Mouse (Mus musculus) lung, embryonic 14.5 days (tissue): Measurements from ENCODE around the gene Clmp. TPM values are rescaled to one million over a fixed set of nuclear protein-coding genes. Genes with fewer than 3 reads are reported as not detected.

Experiments
- ATAC-seq: fragments of 200-750 bp; cut with Nextera tagmentation; 2 replicates; pipeline ENCODE4 v1.8.0; 2017; ENCODE audit warnings: mild to moderate bottlenecking, moderate TSS enrichment, moderate library complexity; ENCODE audit not compliant: insufficient read depth
- DNase-seq: peaks from one replicate; pipeline ENCODE4 v3.0.0-alpha.2; 2015
- H3K27ac ChIP-seq: fragments of 300-500 bp; sonication (generic); 2 replicates; pipeline ENCODE4 v1.5.1; 2014; ENCODE audit warnings: low read depth, mild to moderate bottlenecking, moderate library complexity
- H3K27me3 ChIP-seq: fragments of 300-500 bp; sonication (generic); 2 replicates; pipeline ENCODE4 v1.6.1; 2014; ENCODE audit warnings: low read length, control low read depth; ENCODE audit not compliant: insufficient read depth
- H3K36me3 ChIP-seq: fragments of 300-500 bp; sonication (generic); 2 replicates; pipeline ENCODE4 v1.6.1; 2014; ENCODE audit warnings: control low read depth; ENCODE audit not compliant: insufficient read depth
- H3K4me1 ChIP-seq: fragments of 300-500 bp; sonication (generic); 2 replicates; pipeline ENCODE4 v1.6.1; 2014; ENCODE audit warnings: antibody characterized with exemption, control low read depth; ENCODE audit not compliant: insufficient read depth
- H3K4me2 ChIP-seq: fragments of 300-500 bp; sonication (generic); 2 replicates; pipeline ENCODE4 v1.6.1; 2014; ENCODE audit warnings: mild to moderate bottlenecking
- H3K4me3 ChIP-seq: fragments of 300-500 bp; sonication (generic); 2 replicates; pipeline ENCODE4 v1.5.1; 2014; ENCODE audit warnings: low read depth, low read length
- H3K9ac ChIP-seq: fragments of 300-500 bp; sonication (generic); 2 replicates; pipeline ENCODE4 v1.6.1; 2014
- H3K9me3 ChIP-seq: fragments of 300-500 bp; sonication (generic); 2 replicates; pipeline ENCODE4 v1.6.1; 2016; ENCODE audit warnings: low read depth, low read length, control low read depth
- CTCF ChIP-seq: IDR thresholded peaks from 2 replicates; pipeline ENCODE4 v1.5.1; 2016; ENCODE audit warnings: antibody characterized with exemption, low read depth
- WGBS: fragments of 180-500 bp; shearing (Covaris S2); extraction: QIAGEN DNeasy Blood & Tissue Kit; methylation state at CpG from one replicate; pipeline ENCODE4 v1.1.7; 2014; 5-methylcytosine and 5-hydroxymethylcytosine counted together
- polyA plus RNA-seq: library from polyadenylated mRNA; unstranded; fragments of >200 nt; fragmentation: Nextera tagmentation; extraction: Ambion mirVana; gene quantifications from 2 replicates; pipeline ENCODE4 v1.2.1, GENCODE M21; 2014

Gene Clmp
- polyA plus RNA-seq, 1 experiment from 2014 or later: 20.6 TPM

- Histone ChIP-seq H3K27me3 (no peaks in the 10 kb centered on the region), H3K4me1 (peaks cover 16% of the 10 kb centered on the region), H3K9me3 (no peaks in the 10 kb centered on the region), H3K4me3 (no peak overlapping the region), H3K36me3 (no peaks in the 10 kb centered on the region), H3K9ac (no peak overlapping the region), H3K27ac (peak overlapping the region; percentile 24; the same call in 1 of the 2 replicates), H3K4me2 (no peak overlapping the region)
- DNase-seq: peak; percentile 33
- WGBS: 36% methylated on average over 3 of the region's 3 CpGs
- no peak for ATAC-seq
- TF ChIP-seq CTCF: no peak
Measured at GRCm38 (mm10) chr9:40693026-40693425, 7.3 kb downstream of the Clmp start.

DNA sequence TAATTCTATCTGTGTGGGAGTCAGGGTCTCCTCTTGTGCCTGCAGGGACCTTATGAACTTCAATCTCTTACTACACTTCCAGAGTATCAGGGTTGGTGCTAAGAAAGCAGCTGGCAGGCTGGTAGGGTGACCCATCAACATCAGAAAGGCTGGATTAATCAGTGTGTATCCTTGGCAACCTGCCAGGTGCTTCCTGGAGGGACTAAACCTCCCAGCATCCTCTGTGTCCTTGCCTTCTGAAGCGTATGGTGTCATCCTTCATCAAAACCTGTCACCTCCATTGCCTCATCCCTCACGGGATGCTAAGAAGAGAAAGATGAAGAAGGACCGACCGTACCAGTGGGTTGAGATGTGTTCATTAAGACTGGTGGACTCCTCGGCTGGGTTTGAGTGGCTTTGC, 8.0 kb downstream of the Clmp start:
- Histone ChIP-seq H3K9ac (no peak overlapping the region), H3K9me3 (no peaks in the 10 kb centered on the region), H3K27ac (peak overlapping the region; percentile 24; the same call in 1 of the 2 replicates), H3K4me1 (peaks cover 16% of the 10 kb centered on the region), H3K4me2 (no peak overlapping the region), H3K36me3 (no peaks in the 10 kb centered on the region), H3K4me3 (no peak overlapping the region), H3K27me3 (no peaks in the 10 kb centered on the region)
- 43% methylated on average over 5 of the region's 5 CpGs for WGBS
- TF ChIP-seq CTCF: no peak
- DNase-seq: peak; percentile 44
- ATAC-seq: no peak

DNA sequence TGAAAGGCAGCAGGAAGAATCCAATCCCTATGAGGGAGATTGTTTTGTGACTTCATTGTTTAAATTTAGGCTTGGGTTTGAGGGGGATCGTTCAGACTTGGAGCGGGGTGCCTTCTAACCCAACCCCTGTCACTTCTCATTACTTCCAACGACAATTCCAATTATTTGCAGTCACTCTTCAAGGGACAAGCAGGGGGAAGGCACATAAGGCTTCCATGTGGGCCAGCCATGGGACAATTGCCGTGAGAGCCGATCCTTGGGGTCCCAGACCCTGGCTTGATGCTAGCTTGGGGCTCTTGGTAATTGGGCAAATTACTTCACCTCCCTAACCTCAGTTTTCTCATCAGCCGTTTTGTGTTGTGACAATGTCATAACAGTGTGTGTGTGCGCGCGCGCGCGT, 8.5 kb downstream of the Clmp start:
- DNase-seq (no peak), ATAC-seq (no peak)
- H3K27ac ChIP-seq: no peak overlapping the region
- 83% methylated on average over 12 of the region's 12 CpGs for WGBS
- H3K36me3 ChIP-seq: no peaks in the 10 kb centered on the region
- H3K4me1 ChIP-seq: peaks cover 16% of the 10 kb centered on the region
- H3K9ac ChIP-seq: no peak overlapping the region
- H3K4me3 ChIP-seq: no peak overlapping the region
- H3K4me2 ChIP-seq: no peak overlapping the region
- H3K27me3 ChIP-seq: no peaks in the 10 kb centered on the region
- no peaks in the 10 kb centered on the region for H3K9me3 ChIP-seq
- no peak for TF ChIP-seq CTCF

DNA sequence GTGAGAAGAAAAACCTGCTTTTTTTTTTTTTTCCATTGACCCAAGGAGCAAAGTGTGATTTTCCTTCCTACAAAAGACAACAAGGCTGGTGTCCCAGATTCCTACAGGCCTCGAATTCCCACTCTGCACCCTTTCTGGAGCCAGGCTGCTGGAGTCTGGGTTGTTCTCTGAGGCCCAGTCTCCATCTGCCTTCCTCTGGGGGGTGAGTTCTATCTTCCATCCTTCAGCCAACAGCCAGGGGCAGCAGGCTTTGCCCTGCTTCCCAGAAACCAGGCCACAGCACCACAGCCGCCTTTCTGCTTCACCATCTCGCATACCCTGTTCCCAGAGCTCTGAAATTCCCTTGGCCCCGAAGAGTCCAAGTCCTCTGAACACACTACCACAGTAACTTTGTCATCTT, 10.3 kb downstream of the Clmp start:
- Histone ChIP-seq H3K27me3 (no peaks in the 10 kb centered on the region), H3K4me2 (no peak overlapping the region), H3K9ac (no peak overlapping the region), H3K36me3 (no peaks in the 10 kb centered on the region), H3K4me1 (peaks cover 16% of the 10 kb centered on the region), H3K4me3 (no peak overlapping the region), H3K9me3 (no peaks in the 10 kb centered on the region), H3K27ac (no peak overlapping the region)
- DNase-seq (no peak), ATAC-seq (no peak)
- no peak for TF ChIP-seq CTCF
- WGBS: 82% methylated on average over 4 of the region's 4 CpGs

- no peaks in the 10 kb centered on the region for H3K27me3 ChIP-seq
- TF ChIP-seq CTCF: no peak
- no peak for DNase-seq
- H3K36me3 ChIP-seq: no peaks in the 10 kb centered on the region
- no peak overlapping the region for H3K4me2 ChIP-seq
- ATAC-seq: no peak
- H3K4me1 ChIP-seq: no peaks in the 10 kb centered on the region
- H3K9me3 ChIP-seq: no peaks in the 10 kb centered on the region
- H3K27ac ChIP-seq: no peak overlapping the region
- no peak overlapping the region for H3K9ac ChIP-seq
- 91% methylated on average over 3 of the region's 3 CpGs for WGBS
- H3K4me3 ChIP-seq: no peak overlapping the region
Measured at GRCm38 (mm10) chr9:40699194-40699593, 13.4 kb downstream of the Clmp start.

DNA sequence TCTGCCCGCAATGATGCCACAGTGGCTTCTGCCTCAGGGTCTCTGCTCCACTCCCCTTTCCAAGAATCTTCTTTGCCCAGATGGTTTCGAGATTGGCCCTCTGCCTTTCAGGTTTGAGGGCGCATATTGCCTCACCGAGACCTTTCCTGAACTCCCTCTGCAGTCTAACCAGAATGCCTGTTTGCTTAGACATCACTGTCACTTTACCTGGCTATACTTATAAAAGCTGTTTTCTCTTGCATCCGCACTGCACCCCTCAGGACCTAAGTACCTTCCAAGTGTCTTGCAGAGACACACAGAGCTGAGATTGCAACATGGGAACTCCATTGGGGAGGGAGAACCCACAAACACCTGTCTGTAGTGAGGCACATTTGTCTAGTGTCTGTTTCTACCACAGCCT, 14.5 kb downstream of the Clmp start:
- Histone ChIP-seq H3K9me3 (no peaks in the 10 kb centered on the region), H3K36me3 (no peaks in the 10 kb centered on the region), H3K4me3 (no peak overlapping the region), H3K4me2 (no peak overlapping the region), H3K4me1 (0 out of 2 replicates have a peak, but pooled peaks cover 3% of the 10 kb centered on the region), H3K27me3 (no peaks in the 10 kb centered on the region), H3K9ac (no peak overlapping the region), H3K27ac (no peak overlapping the region)
- no peak for DNase-seq
- no peak for ATAC-seq
- no peak for TF ChIP-seq CTCF
- 78% methylated on average over 5 of the region's 5 CpGs for WGBS

DNA sequence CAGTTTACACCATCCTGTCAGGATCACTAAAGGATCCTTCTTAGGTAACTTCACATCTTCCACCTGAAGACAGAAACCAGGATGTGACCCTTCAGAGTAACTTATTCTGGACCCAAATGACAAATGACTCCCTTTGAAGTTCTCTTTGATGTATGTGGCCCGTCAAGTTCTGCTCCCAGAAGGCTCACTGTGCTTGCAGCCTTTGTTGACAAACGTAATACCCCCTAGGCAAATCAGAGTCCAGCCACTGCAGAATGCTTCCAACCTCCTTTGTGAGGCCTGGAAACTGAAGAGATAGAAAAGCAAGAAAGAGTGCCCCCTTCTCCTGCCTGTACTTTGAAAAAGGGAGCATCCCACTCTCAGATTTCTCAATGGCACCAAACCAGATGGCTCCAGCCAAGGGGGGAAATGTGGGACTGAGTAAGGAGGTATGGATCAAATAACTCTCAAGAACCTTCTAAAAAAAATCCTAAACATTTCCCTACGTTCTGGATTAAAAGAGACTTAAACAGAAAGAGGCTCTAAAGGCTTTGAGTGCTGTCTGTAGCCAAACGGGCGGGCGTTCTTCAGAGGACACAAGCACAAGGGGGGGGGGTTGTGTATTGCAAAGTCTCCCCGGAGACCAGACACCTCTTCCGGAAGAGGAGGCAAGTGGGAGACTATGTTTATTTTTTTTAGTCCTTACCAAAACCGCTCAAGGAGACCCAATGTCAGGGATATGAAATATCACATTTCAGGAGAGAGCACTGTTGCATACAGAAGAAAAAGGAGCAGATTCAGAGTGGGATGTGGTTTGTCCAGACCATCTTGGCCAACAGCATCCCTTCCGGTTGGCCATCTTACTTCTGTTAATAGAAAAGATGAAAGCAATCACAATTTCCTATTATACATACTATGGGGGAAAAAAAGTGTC, 18.9 kb downstream of the Clmp start:
- no peak for ATAC-seq
- no peak overlapping the region for H3K4me2 ChIP-seq

More for the DNA sequence above, 18.9 kb downstream of the Clmp start:
- Histone ChIP-seq H3K9ac (no peak overlapping the region), H3K27ac (no peak overlapping the region), H3K4me3 (no peak overlapping the region), H3K36me3 (no peaks in the 10 kb centered on the region), H3K9me3 (no peaks in the 10 kb centered on the region), H3K27me3 (no peaks in the 10 kb centered on the region), H3K4me1 (0 out of 2 replicates have a peak, but pooled peaks cover 3% of the 10 kb centered on the region)
- no peak for DNase-seq
- TF ChIP-seq CTCF: no peak
- WGBS: 20% methylated on average over 10 of the region's 10 CpGs
